Mouse (Mus musculus): ENCODE data around the gene Ppp2r5d.

The Ppp2r5d gene

GRCm38 (mm10) chr17:46644152-46644805, 60.6 kb downstream of the Ppp2r5d start:
- no peak for DNase-seq

DNA sequence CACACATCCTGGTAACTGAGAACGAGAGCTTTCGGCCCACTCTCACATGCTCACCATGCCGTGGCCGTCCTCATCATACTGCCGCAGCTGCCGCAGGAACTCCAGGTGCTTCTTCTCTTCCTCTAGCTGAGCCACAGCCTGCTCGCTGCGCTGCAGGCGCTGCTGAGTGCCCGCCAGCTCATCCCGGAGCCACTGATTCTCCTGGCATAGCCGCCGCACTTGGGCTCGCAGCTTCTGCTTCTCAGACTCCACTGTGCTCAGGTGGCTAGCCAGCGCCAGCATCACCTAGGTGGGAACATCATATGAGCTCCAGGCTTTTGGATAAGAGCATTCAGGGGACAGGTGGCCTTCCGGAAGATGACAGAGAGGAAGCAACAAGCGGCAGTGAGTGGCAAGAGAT, 62.9 kb downstream of the Ppp2r5d start:
- no peak for DNase-seq

GRCm38 (mm10) chr17:46639929-46640328, 65.0 kb downstream of the Ppp2r5d start:
- no peak for DNase-seq

GRCm38 (mm10) chr17:46636831-46637523, 67.9 kb downstream of the Ppp2r5d start:
- DNase-seq, result peak; percentile 56
